Mouse (Mus musculus) stomach, postnatal 0 days (tissue): Measurements from ENCODE around the gene Prrc2a.

Experiments used
- CTCF ChIP-seq: IDR thresholded peaks from 2 replicates; pipeline ENCODE4 v1.5.1; 2016; ENCODE audit warnings: antibody characterized with exemption, low read depth, mild to moderate bottlenecking, moderate library complexity
- EP300 ChIP-seq: optimal IDR thresholded peaks from 2 replicates; pipeline ENCODE3; 2016; ENCODE audit warnings: antibody characterized with exemption

DNA sequence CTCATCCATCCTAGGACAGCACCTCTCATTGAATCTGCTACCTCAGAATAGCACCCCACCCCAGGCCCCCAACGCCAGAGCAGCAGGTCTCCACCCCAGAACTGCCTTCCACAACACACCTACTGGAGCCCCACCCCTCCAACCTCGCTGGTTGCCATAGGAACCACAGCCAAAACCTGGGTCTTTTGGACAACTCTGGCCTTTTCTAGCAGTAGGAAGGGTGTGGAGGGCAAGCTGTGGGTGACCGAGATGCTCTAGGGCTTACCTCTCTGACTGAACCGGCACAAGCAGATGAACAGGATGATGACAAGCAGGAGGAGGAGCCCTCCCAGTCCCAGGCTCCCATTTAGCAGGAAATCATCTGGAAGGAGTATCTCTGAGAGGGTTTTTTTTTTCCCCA, 22.0 kb upstream of the Prrc2a start:
- TF ChIP-seq EP300 (no peak), CTCF (no peak)
